Mouse (Mus musculus): ENCODE data around the gene Stat1. TPM values are rescaled to one million over a fixed set of nuclear protein-coding genes. Genes with fewer than 3 reads are reported as not detected.
A peak's percentile ranks its signal among the peaks of the same experiment; 100 is the strongest.

Gene Stat1
- total and polyA plus RNA-seq, 2 experiments from 2014 or later: 23.0 to 55.1 TPM

DNA sequence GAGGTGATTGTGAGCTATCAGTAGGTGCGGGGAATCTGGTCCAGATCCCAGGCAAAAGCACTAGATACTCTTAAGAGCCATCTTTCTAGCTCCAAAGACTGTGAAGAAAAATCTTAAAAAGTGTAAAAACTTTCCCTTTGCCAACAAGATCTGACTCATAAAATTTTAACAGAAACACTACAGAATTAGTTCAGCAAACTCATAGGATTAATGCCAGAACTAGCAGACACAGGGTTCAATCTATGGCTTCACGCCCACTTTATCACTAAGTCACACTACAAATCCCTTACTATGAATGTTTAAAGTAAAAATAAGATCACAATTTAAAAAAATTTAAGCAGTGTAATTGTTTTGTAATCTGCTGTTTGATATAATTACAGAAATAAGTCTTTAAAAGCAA, 63.8 kb downstream of the Stat1 start:
- DNase-seq (ENCODE audit: low spot score) (no peak), ATAC-seq (ENCODE audit: insufficient read depth, low read depth) (no peak)
- Histone ChIP-seq H3K36me3 (replicated peaks; ENCODE audit: control insufficient read depth, insufficient read depth, low read length) (peaks cover 5% of the 10 kb centered on the region; the same call in 1 of the 2 replicates), H3K4me1 (ENCODE audit: control insufficient read depth, insufficient read depth) (peaks cover 5% of the 10 kb centered on the region; the same call in 1 of the 2 replicates), H3K27me3 (ENCODE audit: control insufficient read depth, insufficient read depth, low read length) (no peaks in the 10 kb centered on the region), H3K4me3 (ENCODE audit: low read depth, low read length) (no peak overlapping the region), H3K27ac (ENCODE audit: low read depth) (peak overlapping the region; percentile 22; the same call in 1 of the 2 replicates), H3K9ac (replicated peaks; ENCODE audit: low read depth, low read length) (no peak overlapping the region), H3K4me2 (ENCODE audit: low read depth, low read length) (no peak overlapping the region), H3K9me3 (replicated peaks; ENCODE audit: control insufficient read depth, low read length) (no peaks in the 10 kb centered on the region)
- TF ChIP-seq CTCF (IDR thresholded peaks at IDR 0.05; ENCODE audit: low read depth) (no peak), EP300 (IDR thresholded peaks at IDR 0.05; ENCODE audit: low read depth) (no peak)
- 66% methylated on average over 2 of the region's 2 CpGs for WGBS

Other genes with a start within 250 kb of the Stat1 start
- 12.6 and 14.0 TPM in 2 replicates for gene Myo1b, start 203.4 kb upstream of the Stat1 start, total RNA-seq (2014; rRNA removed; ENCODE audit: low replicate concordance)
- gene Myo1b, start 203.4 kb upstream of the Stat1 start, polyA plus RNA-seq (2015; fragmentation: Nextera tagmentation; extraction: Ambion mirVana): 22.8 and 24.3 TPM in 2 replicates
- 0.27 and 1.2 TPM in 2 replicates for gene Stat4, start 132.3 kb upstream of the Stat1 start, total RNA-seq (2014; rRNA removed; ENCODE audit: low replicate concordance)
- gene Stat4, start 132.3 kb upstream of the Stat1 start, polyA plus RNA-seq (2015; fragmentation: Nextera tagmentation; extraction: Ambion mirVana): 0.27 and 0.33 TPM in 2 replicates
- 73.6 and 83.4 TPM in 2 replicates for gene Gls, start 113.8 kb downstream of the Stat1 start, total RNA-seq (2014; rRNA removed; ENCODE audit: low replicate concordance)
- 12.1 and 13.7 TPM in 2 replicates for gene Gls, start 113.8 kb downstream of the Stat1 start, polyA plus RNA-seq (2015; fragmentation: Nextera tagmentation; extraction: Ambion mirVana)